Mouse (Mus musculus) MEL (cell line): ENCODE measurements around the gene Stx17.
A peak's percentile ranks its signal among the peaks of the same experiment; 100 is the strongest.

ENCODE experiments used
- BHLHE40 ChIP-seq: IDR thresholded peaks from 2 replicates; pipeline ENCODE4 v1.6.1; 2012; ENCODE audit warnings: low read depth, mild to moderate bottlenecking, inconsistent platforms, low read length, improper control_type of control experiment, borderline replicate concordance
- CHD2 ChIP-seq: IDR thresholded peaks from 2 replicates; pipeline ENCODE4 v1.6.1; 2011; ENCODE audit warnings: low read length, improper control_type of control experiment
- CTCF ChIP-seq, 3 experiments: IDR thresholded peaks in 2 of 3; conservative IDR thresholded peaks in 1 of 3; 2 replicates each; pipeline ENCODE4 v1.5.1; 2011 to 2012; ENCODE audit warnings: low read length in 3 of 3, low read depth in 2 of 3, mild to moderate bottlenecking in 2 of 3, improper control_type of control experiment in 1 of 3, inconsistent platforms in 1 of 3, mixed read lengths in 1 of 3, moderate library complexity in 1 of 3; ENCODE audit not compliant: control insufficient read depth in 1 of 3, insufficient read depth in 1 of 3, poor library complexity in 1 of 3, severe bottlenecking in 1 of 3
- E2F4 ChIP-seq: IDR thresholded peaks from 2 replicates; pipeline ENCODE4 v1.6.1; 2011; ENCODE audit warnings: low read depth, low read length, improper control_type of control experiment, borderline replicate concordance
- GATA1 ChIP-seq: IDR thresholded peaks from 2 replicates; pipeline ENCODE4 v1.6.1; 2011; ENCODE audit warnings: low read depth, low read length, improper control_type of control experiment
- MEF2A ChIP-seq: IDR thresholded peaks from 2 replicates; pipeline ENCODE4 v1.6.1; 2014; ENCODE audit warnings: low read depth, mild to moderate bottlenecking, inconsistent platforms, low read length, improper control_type of control experiment; ENCODE audit not compliant: poor library complexity, insufficient replicate concordance, severe bottlenecking; ENCODE audit errors: extremely low read depth
- MXI1 ChIP-seq: IDR thresholded peaks from 2 replicates; pipeline ENCODE4 v1.6.1; 2011; ENCODE audit warnings: mild to moderate bottlenecking, low read depth, low read length, improper control_type of control experiment
- SIN3A ChIP-seq: IDR thresholded peaks from 2 replicates; pipeline ENCODE4 v1.6.1; 2012; ENCODE audit warnings: low read length, improper control_type of control experiment, inconsistent platforms
- ZC3H11A ChIP-seq: IDR thresholded peaks from 2 replicates; pipeline ENCODE4 v1.6.1; 2012; ENCODE audit warnings: low read depth, mild to moderate bottlenecking, inconsistent platforms, low read length, improper control_type of control experiment
- ZNF384 ChIP-seq: IDR thresholded peaks from 2 replicates; pipeline ENCODE4 v1.6.1; 2012; ENCODE audit warnings: low read depth, mild to moderate bottlenecking, inconsistent platforms, low read length, improper control_type of control experiment

DNA sequence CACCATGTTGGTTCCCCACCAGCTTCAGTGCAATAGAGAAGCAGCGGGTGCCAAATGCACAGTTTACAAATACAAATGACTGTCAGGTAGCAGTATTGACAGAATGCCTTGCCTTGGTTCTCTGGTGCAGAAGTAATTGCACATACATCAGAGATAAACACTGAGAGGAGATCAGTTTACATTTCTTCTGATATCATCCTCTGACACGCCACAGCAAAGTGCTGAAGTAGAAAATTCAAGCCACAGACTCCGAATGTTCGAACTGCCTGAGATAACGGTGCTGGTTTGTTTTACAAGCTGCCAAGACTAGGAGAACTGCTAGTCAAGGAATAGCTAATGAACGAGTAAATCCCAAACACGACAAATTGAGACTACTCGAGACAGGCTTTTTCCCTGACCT is 73.7 kb downstream of the Stx17 start:
- TF ChIP-seq MEF2A (no peak), MXI1 (no peak), E2F4 (no peak), CTCF (IDR thresholded peaks at IDR 0.05 in 2 of 3, conservative IDR thresholded peaks at IDR 0.05 in 1 of 3; ENCODE audit: control insufficient read depth in 1 of 3, insufficient read depth in 1 of 3, low read depth in 2 of 3, low read length in 3 of 3, poor library complexity in 1 of 3, severe bottlenecking in 1 of 3) (no peak), GATA1 (peak; percentile 38; the same call in 1 of the 2 replicates), ZNF384 (no peak), ZC3H11A (no peak), BHLHE40 (no peak), SIN3A (no peak), CHD2 (no peak)
